In the genomic region with DNA sequence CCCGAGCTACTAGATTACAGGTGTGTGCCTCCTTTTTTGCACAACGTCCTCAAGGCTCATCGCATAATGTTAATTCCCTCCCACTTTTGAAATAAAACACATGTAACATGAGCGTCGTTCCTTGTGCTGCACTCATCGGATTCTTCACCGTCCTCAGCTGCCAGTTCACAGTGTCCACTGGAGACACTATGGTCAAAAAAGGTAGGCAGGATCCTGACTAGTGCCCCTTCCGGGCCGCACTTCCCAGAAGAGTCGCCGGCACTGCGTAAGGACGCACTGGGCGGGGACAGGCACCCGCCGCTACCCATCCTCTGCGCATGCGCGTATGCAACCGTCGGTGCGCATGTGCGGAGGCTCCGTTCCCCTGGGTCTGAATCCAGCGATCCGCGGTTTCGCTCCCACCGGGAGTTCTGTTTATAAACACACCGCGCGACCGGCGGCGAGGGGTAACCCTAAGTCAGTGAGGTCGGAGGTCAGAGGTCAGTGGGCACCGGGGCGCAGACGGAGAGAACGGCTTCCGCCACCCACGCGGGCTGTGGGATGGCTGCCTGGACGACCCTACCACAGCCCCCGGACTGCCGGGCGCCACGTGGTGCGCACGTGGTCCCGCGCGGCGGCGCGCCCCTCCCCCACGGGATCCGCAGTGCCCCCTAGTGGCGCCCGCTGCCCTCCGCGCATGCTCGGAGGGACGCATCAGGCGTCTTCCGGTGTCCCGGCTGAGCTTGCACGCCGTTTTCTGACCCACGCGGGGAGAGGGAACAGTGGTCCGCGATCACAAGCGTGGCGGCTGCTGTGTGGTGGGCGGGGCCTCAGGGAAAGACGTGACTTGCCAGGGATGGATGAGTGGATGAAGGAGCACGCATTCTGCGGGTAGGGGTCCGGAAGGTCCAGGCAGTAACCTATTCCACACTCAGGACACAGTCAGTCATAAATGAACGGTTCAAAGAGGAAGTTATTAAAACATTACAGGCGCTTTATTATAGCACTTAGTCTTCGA, we compare ENCODE assay signal across 8 mouse cellular contexts. TPM values are rescaled to one million over a fixed set of nuclear protein-coding genes. Genes with fewer than 3 reads are reported as not detected.
DNase-seq lines count a peak whose midpoint lies in the region; ATAC-seq lines count a peak whose summit lies in the region.

No protein-coding gene starts in this region.

- under 1% methylated on average over 82 of the region's 83 CpGs for WGBS in intestine, embryonic 14.5 days

- peak overlapping the region; percentile 52 for H3K27ac ChIP-seq in intestine, embryonic 14.5 days (ENCODE audit: low read depth)

- no peaks in the 10 kb centered on the region for H3K9me3 ChIP-seq in intestine, embryonic 14.5 days (ENCODE audit: control insufficient read depth, low read length)

- intact Hi-C loops in left cerebral cortex, postnatal 14 days (cut with DNase I): loop anchor here (1.0 to 5.0 kb wide), 2 partner anchors 34 to 80 kb away; a partner anchor contains a TSS

- peaks cover 20% of the 10 kb centered on the region for H3K4me1 ChIP-seq in intestine, embryonic 14.5 days (replicated peaks; ENCODE audit: control insufficient read depth, insufficient read depth, low read length)

- H3K27me3 ChIP-seq in intestine, embryonic 14.5 days (replicated peaks; ENCODE audit: control insufficient read depth, insufficient read depth, low read length): no peaks in the 10 kb centered on the region

- ATAC-seq in intestine, embryonic 14.5 days (replicated peaks; ENCODE audit: low FRiP score, low TSS enrichment, low read depth): peak; percentile 95

- H3K4me2 ChIP-seq in intestine, embryonic 14.5 days (ENCODE audit: low read length): peak overlapping the region; percentile 92

- no peaks in the 10 kb centered on the region for H3K36me3 ChIP-seq in intestine, embryonic 14.5 days (ENCODE audit: control insufficient read depth, insufficient read depth, low read length)

- peak overlapping the region; percentile 59 for H3K4me3 ChIP-seq in intestine, embryonic 14.5 days (ENCODE audit: low read depth, low read length)

- peak; percentile 100 for DNase-seq in adrenal gland, adult 18-20 months (ENCODE audit: low spot score in 2 of 2)
- DNase-seq in embryo, embryonic 11 days: peak; percentile 95
- peak; percentile 95 for DNase-seq in gastrocnemius, postnatal 25 days
- peak; percentile 100 for DNase-seq in intestine, embryonic 14.5 days (ENCODE audit: low spot score)
- DNase-seq in left cerebral cortex, postnatal 14 days (ENCODE audit: low spot score in 2 of 2): peak; percentile 98 to 100
- peak; percentile 98 for DNase-seq in mesoderm, embryonic 11.5 days (ENCODE audit: low read depth, low spot score)
- DNase-seq in right cerebral cortex, postnatal 36 days (ENCODE audit: low spot score in 2 of 2): peak; percentile 95 to 98
- DNase-seq in yolk sac, embryonic 10.5 days (ENCODE audit: low spot score): peak; percentile 96

- peak overlapping the region; percentile 56 for H3K9ac ChIP-seq in intestine, embryonic 14.5 days (ENCODE audit: low read length)

RNA-seq across cellular contexts. Expression of a gene that starts 33.9 kb away (rescaled TPM):
- total RNA-seq in adrenal gland, adult 18-20 months (2021): 10 to 100 TPM; 17.9 to 22.1 TPM
- total RNA-seq in gastrocnemius, postnatal 25 days (2021): 10 to 100 TPM; 10.5 to 12.1 TPM
- polyA plus RNA-seq in intestine, embryonic 14.5 days (2014; fragmentation: Nextera tagmentation; extraction: Ambion mirVana): 3.6 and 5.6 TPM in 2 replicates
- total RNA-seq in left cerebral cortex, postnatal 14 days (2021): 10 to 100 TPM; 40.6 to 43.4 TPM

Comparison
In these comparisons a context has a peak if more than half of its experiments do, and no peak if none do; other contexts are left out.
1. Peak in every context shown above with its lines: DNase-seq, ATAC-seq, H3K4me3 ChIP-seq and H3K27ac ChIP-seq.